Mouse (Mus musculus): ENCODE measurements at regions not wholly inside any gene's neighbourhood (a gene's known extent, or its start where the extent isn't known, plus 50 kb on each side); places are given as distances from the start of the nearest gene placed in this dataset.

DNA sequence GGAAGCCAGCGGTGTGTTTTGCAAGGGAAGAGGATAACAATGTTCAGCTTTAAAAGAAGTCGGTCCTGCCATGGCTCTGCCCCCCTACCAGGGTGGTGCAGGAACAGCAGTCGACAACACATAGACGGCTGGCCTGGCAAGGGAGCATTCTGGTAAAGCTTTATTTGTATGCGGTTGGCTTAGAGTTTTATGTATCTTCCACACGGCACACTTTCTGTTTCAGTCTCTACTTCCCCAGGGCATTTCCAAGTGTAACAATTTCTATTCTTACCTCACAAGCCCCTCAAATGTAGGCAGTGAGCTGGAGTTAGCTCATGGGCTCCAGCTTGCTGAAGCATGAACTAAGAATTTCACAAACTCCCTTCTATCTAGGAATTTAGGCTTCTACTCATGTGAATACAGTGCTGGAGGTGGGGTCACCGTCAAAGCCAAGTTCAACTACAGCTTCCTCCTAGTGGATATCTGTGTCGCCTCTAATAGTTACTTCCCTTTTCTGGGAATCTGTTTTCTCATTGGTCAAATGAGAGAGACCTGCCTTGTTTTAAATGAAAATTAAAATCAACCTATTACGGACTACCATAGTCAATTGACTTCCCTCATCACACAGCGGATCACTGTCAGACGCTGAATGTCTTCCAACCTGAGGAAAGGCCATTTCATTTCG, 190.2 kb upstream of the Dynlrb2 start:
- TF ChIP-seq CTCF (IDR thresholded peaks at IDR 0.05; ENCODE audit: insufficient read depth, low read length): no peak
- TF ChIP-seq POLR2A (IDR thresholded peaks at IDR 0.05; ENCODE audit: borderline replicate concordance, extremely low read depth, low read depth, low read length): no peak
